ENCODE assay signal across 8 mouse cellular contexts in genomic region chr2:27421293-27422068, GRCm38 (mm10). TPM values are rescaled to one million over a fixed set of nuclear protein-coding genes. Genes with fewer than 3 reads are reported as not detected.
A peak's percentile ranks its signal among the peaks of the same experiment; 100 is the strongest.
DNase-seq lines count a peak whose midpoint lies in the region; ATAC-seq lines count a peak whose summit lies in the region.

No protein-coding gene starts in this region.

- H3K9ac ChIP-seq in heart, embryonic 12.5 days = no peak overlapping the region
- no peak overlapping the region for H3K9ac ChIP-seq in hindbrain, embryonic 12.5 days

- 76% methylated on average over 20 of the region's 20 CpGs for WGBS in heart, embryonic 12.5 days
- WGBS in hindbrain, embryonic 12.5 days = 74% methylated on average over 20 of the region's 20 CpGs

- DNase-seq in heart, adult 18-20 months = peak; percentile 74 to 81
- peak; percentile 85 for DNase-seq in brain, adult 2 months (ENCODE audit: low read depth, low spot score)
- peak; percentile 81 for DNase-seq in lung, postnatal 10 days
- no peak for DNase-seq in retina, embryonic 14.5 days (ENCODE audit: low spot score)
- no peak for DNase-seq in gastrocnemius, postnatal 10 days

- peaks cover 62% of the 10 kb centered on the region for H3K4me1 ChIP-seq in heart, embryonic 12.5 days (replicated peaks)
- H3K4me1 ChIP-seq in hindbrain, embryonic 12.5 days = peaks cover 82% of the 10 kb centered on the region

- H3K36me3 ChIP-seq in heart, embryonic 12.5 days = no peaks in the 10 kb centered on the region
- no peaks in the 10 kb centered on the region for H3K36me3 ChIP-seq in hindbrain, embryonic 12.5 days

- H3K27me3 ChIP-seq in heart, embryonic 12.5 days (replicated peaks) = no peaks in the 10 kb centered on the region
- H3K27me3 ChIP-seq in hindbrain, embryonic 12.5 days = no peaks in the 10 kb centered on the region

- ATAC-seq in heart, embryonic 12.5 days (ENCODE audit: insufficient number of reproducible peaks, low FRiP score) = no peak
- ATAC-seq in hindbrain, embryonic 12.5 days (ENCODE audit: low FRiP score) = no peak
- ATAC-seq in frontal cortex, adult (ENCODE audit: low TSS enrichment) = no peak

- H3K4me2 ChIP-seq in heart, embryonic 12.5 days = no peak overlapping the region
- H3K4me2 ChIP-seq in hindbrain, embryonic 12.5 days (replicated peaks) = 0 out of 2 replicates have a peak overlapping the region, but pooled peaks have one; percentile 11

- H3K27ac ChIP-seq in heart, embryonic 12.5 days (ENCODE audit: poor library complexity, severe bottlenecking) = no peak overlapping the region
- no peak overlapping the region for H3K27ac ChIP-seq in hindbrain, embryonic 12.5 days

- no peaks in the 10 kb centered on the region for H3K9me3 ChIP-seq in heart, embryonic 12.5 days (replicated peaks)
- no peaks in the 10 kb centered on the region for H3K9me3 ChIP-seq in hindbrain, embryonic 12.5 days (replicated peaks)

- no peak overlapping the region for H3K4me3 ChIP-seq in heart, embryonic 12.5 days
- no peak overlapping the region for H3K4me3 ChIP-seq in hindbrain, embryonic 12.5 days

RNA-seq across cellular contexts. Expression of gene Vav2, which starts 5.4 kb away (rescaled TPM):
- 10 to 100 TPM; 10.2 to 13.1 TPM for total RNA-seq in heart, adult 18-20 months (2021)
- polyA plus RNA-seq in heart, embryonic 12.5 days (2016; fragmentation: Nextera tagmentation; extraction: Ambion mirVana) = 4.5 and 5.4 TPM in 2 replicates
- polyA plus RNA-seq in hindbrain, embryonic 12.5 days (2016; fragmentation: Nextera tagmentation; extraction: Ambion mirVana) = 23.0 and 23.6 TPM in 2 replicates
- total RNA-seq in gastrocnemius, postnatal 10 days (2021) = 1 to 10 TPM; 5.6 to 8.9 TPM

RNA-seq across cellular contexts. Expression of gene Brd3os, which starts 20.6 kb away (rescaled TPM):
- 1 to 10 TPM; 1.4 to 1.8 TPM for total RNA-seq in heart, adult 18-20 months (2021)
- 2.9 and 3.2 TPM in 2 replicates for polyA plus RNA-seq in heart, embryonic 12.5 days (2016; fragmentation: Nextera tagmentation; extraction: Ambion mirVana)
- polyA plus RNA-seq in hindbrain, embryonic 12.5 days (2016; fragmentation: Nextera tagmentation; extraction: Ambion mirVana) = 18.9 and 19.3 TPM in 2 replicates
- 1 to 10 TPM in 1 of 2 experiments, under 1 TPM in 1; 0.94 to 1.6 TPM for total RNA-seq in gastrocnemius, postnatal 10 days (2021)

Comparison
In these comparisons a context has a peak if more than half of its experiments do, and no peak if none do; other contexts are left out.
1. DNase-seq: peak in heart, adult 18-20 months (2 of 2), brain, adult 2 months (single experiment) and lung, postnatal 10 days (single experiment); none in retina, embryonic 14.5 days (single experiment) and gastrocnemius, postnatal 10 days (single experiment).